Mouse (Mus musculus) regulatory T cell (primary cell): ENCODE results near the gene Dpf3.

ENCODE experiments used
- in situ Hi-C: fragments of 300-600 bp; cut with MboI, MseI; formaldehyde crosslinking; loops from one replicate; pipeline ENCODE4 v1.15.1; 2025; ENCODE audit warnings: high pct_unique_total_duplicates

Dpf3 gene

DNA sequence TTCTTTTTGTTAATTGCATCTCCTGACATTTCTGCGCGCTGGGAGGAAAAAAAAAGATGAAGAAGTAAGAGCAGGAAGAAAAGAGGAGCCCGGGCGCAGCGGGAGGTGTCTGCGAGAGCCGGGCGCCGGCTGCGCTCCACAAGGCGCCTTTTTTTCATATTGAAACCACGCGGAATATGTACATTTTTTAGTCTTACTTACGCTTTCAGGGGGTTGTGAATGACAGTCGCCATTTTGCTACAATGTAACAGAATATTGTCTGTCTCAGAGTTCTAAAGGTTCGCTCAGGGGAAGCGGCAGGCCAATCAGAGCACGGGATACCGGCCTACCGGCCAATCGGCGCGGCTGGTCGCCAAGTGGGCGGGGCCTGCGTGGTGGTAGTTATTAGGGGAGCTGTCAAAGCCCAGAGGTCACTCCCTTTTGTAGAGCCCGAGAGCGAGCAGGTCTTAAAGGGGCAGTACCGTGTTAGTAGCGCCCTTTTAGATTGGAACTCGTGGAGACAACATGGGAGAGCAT, at the start of gene Dpf3:
Gene Dpf3, minus strand, starts transcription at position 241 of the 516 bp plus-strand sequence.
- in situ Hi-C loops = no loop called here

DNA sequence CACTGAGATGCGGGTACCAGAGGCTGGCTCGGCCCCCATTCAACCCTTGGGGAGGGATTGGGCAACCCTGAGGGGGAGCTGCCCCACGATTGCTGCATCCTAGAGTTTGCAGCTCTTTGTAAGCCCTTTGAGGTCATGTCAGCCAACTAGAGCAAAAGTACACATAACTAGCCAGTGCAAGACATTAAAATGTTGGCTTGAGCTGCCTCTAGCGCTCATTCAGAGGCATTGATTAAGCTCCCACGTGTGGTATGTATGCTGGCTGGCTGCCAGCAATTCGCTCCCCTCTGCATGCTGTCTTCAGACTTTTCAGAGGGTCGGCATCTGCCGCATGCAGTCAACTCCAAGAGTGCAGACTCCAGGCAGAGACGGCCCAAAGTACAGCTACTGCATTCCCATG, 48.5 kb upstream of the Dpf3 start:
- in situ Hi-C loops = no loop called here

DNA sequence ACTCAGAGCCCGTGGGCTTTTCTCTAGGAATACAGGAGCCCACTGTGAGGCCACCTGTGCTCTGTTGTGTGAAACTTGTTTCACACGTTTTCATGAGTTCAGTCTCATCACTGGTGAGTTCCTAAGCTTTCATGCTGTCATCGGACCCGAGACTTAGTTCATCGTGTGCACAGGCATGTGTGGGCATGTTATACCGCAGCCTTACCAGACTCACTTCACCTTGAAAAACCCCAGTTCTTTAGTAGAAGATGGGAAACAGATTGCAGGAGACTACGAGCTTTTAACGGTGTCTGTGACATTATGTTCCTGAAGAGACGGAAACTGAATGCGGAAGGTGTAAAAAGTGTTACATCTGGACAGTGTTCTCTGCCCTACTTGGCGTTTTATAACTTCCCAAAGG, 47.9 kb upstream of the Dpf3 start:
- in situ Hi-C loops = no loop called here

DNA sequence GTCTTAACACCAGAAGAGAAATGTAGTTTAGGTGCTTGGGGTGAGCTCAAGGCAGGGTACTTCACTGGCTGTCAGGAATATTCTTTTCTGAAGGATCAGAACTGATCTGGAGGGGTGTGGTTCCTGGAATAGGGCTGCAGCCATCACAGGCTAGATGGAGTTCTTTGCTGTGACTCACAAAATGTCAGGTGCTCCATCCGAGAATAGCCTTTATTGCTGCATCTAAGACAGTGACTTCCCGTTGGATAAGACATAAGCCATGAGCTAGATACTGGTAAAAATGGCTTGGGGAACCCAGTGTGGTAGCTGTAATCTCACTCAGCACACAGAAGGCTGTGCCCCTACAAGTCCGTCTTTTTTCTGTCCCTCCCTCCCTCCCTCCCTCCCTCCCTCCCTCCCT, 46.7 kb upstream of the Dpf3 start:
- in situ Hi-C loops = no loop called here

DNA sequence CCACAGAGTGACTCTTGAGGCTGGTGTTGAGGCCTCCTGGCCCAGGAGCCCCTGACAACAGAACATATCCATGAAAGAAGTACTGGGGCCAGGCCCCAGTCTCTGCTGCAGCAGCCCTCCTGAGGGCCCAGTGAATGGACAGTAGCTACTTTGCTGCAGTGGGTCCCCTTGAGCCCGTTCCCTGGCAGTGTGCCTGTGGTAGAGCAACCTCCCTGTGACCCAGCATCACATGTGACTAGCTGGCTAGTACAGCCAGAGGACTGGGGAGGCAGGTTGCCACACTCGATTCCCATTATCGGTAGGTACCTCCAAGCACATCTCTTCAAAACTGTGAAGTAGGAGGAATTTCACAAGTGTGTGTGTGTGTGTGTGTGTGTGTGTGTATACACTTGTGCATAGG, 45.5 kb upstream of the Dpf3 start:
- in situ Hi-C loops = no loop called here

DNA sequence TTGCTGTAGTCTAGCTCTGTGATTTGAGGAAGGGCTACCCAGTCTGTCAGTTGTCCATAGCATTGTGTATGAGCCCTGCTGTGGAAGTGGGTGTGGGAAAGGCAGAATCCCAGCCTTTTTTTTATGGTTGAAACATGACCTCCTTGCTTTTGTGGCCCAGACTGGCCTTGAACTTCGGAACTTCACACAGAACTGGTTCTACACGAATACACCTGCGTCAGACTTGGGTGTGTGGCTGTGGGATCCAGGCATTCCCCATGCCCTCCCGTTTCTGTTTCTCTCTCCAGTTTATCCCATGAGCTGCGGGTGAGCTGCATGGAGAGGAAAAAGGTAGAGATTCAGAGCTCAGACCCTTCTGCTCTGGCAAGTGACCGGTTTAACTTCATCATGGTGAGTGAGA, 44.5 kb upstream of the Dpf3 start:
- in situ Hi-C loops = no loop called here

DNA sequence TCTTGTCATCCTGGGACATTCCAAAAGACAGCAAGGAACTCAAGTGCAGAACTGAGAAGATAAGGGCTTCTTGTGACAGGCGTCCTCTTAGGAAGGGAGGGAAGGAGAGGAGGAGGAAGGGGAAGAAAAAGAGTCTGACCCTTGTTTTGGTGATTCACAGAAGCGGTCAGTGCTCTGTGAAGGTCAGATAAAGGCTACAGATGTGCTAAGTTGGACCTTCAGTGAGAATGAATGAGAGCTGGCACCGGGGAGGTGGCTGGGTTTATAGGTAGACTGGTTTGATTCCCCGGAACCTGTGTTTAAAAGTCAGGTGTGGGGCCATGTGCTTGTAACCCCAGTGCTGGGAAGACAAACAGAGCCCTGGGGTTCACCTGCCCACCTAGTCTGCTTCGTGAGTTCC, 41.1 kb upstream of the Dpf3 start:
- in situ Hi-C loops = no loop called here

DNA sequence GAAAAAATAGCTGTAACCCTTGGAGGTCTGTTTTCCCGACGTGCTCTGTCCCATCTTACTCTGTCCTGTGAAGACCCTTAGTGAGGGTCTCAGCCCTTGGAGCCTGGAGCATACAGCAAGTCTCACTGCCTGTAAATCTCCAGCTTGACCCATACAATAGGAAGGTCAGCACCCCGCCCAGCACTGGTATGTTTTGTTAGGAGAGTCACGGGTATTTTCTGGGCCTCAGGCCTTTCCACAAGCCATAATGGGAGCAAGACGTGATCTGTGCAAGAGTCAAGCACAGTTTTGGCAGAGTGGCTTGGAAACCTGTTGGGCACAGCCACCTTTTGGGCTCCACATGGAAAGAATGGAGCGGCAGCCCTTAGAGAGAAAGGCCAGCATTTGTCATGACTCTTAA, 40.3 kb upstream of the Dpf3 start:
- in situ Hi-C loops = no loop called here

DNA sequence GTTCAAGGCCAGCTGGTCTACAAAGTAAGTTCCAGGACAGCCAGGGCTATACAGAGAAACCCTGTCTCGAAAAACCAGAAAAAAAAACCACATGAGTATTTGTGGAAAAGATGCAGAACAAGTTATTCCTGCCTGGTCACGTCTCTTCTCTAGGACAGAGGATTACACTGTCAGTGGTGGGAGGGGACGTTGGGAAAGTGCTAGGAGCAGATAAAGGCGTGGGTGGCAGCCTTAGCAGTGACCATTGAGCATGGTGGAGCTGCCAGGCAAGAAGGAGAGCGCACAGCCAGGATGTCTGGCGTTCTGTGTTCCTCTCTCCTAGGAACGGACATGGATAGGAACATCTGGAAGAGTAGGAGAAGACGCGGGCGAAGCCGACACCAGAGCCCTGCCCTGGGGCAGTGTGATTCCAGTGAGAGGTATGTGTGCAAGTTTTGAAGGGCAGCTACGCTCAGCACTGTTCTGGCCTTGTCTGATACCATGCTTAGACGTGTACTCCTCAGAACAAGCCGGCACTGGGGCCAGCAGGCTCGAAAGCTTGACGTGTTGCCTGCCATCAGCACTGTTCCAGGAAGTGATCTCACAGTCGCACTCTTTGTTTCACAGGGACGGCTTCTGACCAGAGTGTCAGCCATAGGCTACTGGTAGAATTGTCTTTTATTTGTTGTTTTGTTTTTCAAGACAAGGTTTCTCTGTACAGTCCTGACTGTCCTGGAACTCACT, 38.5 kb upstream of the Dpf3 start:
- in situ Hi-C loops = no loop called here

DNA sequence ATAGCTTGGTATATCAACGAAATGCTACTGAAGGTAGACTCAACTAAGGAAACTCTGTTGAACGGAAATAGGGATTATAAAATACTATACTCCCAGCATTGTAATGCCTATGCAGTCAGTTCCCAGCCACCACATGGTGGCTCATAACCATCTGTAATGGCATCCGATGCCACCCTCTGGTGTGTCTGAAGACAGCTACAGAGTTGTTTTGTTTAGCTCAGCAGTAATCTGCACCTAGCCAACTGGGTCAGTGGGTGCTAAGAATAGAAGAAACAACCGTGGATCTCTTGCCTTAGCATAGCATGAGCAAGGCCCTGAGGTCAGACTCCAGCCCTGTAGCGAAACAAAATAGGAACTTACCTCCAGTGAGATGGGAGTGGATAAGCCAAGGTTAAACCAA, 36.8 kb upstream of the Dpf3 start:
- in situ Hi-C loops = no loop called here

DNA sequence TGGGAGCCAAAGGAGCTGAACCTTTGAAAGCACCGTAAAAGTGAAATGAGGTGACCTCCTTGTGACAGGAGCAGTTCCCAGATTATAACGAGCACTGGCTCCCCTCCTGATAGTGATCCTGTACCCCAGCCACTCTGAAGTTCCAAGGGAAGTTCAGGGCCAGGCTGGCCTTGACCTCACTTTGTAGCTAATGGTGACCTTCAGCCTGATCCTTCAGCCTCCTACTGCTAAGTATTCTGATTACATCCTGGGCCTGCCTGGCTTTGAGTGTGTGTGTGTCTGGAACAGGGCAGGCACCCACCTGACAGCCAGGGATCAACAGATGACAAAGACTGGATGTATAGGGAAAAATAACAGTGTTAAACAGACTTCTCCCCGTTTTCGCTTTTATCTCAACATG, 36.4 kb upstream of the Dpf3 start:
- in situ Hi-C loops = no loop called here

DNA sequence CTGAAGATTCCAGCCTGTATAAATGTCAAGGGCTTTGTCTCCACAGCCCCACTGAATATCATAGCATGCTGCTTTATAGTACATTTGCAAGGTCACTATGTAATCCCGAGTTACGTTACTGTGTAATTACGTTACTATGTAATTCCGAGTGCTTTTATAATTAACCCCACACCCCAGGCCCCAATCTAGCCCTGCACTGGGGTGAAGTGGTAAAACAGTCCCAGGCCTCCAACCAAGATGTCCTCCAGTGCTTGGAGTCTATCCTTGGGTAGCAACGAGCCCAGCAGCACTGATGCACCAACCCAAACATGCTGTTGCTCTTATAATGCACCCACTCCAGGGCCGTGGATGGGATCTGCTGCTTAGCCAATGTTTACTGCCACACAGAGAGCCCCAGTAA, 35.5 kb upstream of the Dpf3 start:
- in situ Hi-C loops = no loop called here

DNA sequence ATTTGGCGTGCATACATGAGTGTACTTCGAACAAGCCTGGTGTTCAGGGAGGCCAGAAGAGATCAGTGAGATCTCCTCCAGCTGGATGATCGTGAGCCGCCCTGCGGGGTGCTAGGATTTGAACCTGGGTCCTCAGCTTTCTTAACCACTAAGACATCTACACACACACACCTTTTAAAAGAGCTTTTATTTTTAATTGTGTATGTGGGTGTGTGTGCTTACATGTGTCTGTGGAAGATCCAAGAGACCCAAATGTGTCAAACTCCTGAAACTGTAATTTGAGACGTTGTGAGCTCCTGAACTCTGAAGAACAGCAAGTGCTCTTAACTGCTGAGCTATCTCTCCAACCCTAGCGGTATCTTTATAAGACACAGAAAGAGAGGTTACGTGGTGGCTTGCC, 33.6 kb upstream of the Dpf3 start:
- in situ Hi-C loops = no loop called here

DNA sequence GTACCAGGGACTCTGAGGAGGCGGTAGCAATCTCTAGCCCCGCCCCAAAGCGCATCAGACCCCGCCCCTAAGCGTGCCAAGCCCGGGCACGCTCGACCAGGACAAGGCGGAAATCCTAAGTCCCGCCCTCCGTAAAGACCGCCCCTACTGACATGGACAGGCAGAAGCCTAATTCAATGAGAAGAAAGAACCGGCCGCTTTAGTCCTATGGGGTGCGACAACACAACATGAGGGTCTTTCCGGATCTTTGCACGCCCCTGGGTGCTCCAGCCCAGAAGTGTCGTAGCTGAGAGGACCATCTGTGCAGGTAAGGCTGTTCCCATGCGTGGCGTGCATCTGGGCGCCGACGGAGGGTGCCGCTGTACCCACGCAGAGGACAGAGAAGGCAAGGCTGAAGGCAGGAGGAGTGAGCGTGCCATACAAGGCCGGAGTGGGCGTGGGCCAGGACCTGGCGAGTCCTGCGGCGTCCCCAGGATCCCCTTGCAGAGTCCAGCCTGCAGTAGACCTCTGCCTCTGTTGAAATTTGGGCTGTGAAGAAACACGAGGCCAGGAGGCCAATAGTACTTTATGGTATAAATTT, 32.9 kb upstream of the Dpf3 start, which contains the start of gene Dcaf4:
Gene Dcaf4, plus strand, starts transcription at position 156 of the 580 bp plus-strand sequence.
- in situ Hi-C loops = no loop called here

DNA sequence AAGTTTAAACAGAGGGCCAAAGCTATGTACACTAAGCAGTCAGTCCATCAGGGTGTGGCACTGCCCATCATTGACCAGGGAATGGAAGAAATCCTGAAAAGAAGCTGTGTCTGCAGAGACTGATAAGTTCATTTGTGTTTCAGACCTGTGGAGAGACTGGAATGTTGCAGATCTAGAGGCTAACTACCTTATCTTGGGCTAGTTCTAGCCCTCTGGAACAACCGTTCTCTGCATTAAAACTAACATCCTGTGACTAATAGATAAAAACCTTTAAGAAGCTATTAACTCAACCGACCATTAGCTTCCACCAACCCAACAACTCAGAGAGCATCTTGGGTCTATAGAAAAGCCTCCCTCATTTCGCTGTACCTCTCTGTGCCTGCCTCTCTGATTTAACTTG, 30.1 kb upstream of the Dpf3 start:
- in situ Hi-C loops = no loop called here

DNA sequence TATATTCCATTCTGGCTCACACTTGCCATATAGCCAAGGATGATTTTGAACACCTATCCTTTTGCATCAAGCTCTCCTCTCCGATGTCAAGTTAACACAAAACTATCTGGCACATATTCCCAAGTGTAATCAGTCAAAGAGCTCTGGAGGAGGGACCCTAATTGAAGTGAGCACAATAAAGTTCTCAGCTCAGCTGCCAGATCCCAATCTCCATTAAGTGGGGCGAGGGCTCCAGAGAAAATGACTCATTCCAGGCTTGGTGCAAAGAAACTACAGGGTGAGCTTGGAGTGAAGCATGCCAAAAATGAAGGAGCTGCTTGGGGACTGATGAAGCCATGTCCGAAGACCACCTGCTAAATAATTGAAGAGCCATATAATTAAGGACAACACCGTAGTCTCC, 26.7 kb upstream of the Dpf3 start:
- in situ Hi-C loops = no loop called here

DNA sequence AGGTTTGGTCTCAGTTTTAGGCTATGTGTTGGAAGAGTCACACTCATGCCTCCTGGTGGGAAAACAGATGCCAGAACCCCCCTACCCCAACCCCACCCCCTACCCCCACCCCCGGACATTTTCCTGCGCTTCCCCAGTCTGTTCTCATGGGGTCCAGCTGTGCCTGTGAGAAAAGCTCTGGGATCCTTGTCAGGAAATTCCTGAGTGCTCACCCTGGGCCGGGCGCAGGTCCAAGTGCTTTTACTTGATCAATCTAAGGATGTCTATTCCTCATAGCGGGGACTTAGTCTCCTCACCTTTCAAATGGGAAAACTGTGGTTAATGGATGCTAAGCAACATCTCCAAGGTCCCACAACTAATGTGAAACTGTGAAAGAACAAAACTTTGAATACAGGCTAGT, 25.7 kb upstream of the Dpf3 start:
- in situ Hi-C loops = no loop called here

DNA sequence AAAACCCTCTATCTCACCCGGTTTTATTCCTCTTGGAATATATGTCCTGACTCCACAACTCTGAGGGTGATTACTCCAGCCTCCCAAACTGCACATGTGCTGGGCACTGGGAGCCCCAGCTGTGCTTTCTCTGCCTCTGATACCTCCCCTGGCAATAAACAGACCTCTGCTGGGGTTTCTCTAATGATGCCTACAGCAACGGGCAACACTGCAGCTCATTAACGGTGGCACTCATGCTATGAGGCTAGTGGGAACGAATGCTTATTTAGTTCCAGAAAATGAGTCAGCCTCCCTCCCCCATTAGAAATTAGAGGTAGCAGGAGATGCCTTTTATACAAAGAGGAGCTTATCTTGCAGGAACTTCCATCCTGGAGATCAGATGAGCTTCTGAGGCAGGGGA, 25.3 kb upstream of the Dpf3 start:
- in situ Hi-C loops = no loop called here

DNA sequence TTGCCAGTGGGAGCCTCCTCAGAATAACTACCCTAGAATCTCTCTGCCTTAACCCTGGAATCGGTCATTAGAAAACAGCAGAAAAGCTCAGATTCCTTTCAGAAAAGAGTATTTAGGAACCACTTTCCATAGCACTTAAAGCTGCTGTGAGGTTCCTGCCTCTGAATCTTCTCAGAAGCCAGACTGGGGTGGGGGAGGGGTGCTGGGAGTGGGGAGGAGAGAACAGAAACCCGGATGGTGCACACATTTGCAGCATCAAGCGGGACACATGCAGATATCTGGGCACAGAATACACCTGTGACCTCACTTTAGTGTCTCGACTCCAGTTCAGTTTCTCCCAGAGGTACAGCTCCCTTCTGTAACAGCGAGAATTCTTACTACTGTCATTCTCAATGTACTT, 23.1 kb upstream of the Dpf3 start:
- in situ Hi-C loops = no loop called here

DNA sequence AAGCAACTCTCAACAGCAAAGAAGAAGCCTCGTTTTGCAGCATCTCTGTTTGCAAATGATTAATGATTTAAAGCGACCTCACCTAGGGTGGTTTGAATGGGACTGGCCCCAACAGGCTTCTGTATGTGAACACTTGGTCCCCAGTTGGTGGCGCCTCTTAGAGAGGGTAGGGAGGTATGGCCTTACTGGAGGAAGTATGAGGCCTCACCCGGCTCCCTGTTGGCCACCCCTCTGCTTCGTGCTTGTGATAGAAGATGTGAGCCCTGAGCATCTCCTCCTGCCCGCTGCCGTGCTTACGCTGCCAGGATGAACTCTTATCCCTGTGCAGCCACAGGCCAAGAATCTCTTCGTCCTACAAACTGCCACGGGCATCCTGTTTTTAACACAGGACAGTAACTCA, 19.0 kb upstream of the Dpf3 start:
- in situ Hi-C loops = no loop called here

DNA sequence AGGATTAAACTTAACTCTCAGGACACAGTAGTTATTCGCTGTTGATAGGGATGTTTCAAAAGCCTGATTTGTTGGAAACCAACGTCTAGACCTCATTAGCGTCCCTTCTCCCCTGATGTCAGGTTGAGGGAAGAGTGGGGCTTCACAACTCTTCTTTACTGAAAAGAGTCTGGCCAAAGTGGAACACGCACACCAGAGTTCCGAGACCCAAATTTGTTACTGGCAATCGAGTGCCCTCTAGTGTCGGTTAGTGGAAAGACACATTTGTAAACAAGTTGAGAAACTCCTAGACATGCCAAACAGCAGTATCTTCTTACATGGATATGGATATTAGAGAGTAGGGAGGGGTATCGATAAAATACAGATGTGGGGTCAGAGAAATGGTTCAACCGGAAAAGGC, 14.7 kb upstream of the Dpf3 start:
- in situ Hi-C loops = no loop called here

DNA sequence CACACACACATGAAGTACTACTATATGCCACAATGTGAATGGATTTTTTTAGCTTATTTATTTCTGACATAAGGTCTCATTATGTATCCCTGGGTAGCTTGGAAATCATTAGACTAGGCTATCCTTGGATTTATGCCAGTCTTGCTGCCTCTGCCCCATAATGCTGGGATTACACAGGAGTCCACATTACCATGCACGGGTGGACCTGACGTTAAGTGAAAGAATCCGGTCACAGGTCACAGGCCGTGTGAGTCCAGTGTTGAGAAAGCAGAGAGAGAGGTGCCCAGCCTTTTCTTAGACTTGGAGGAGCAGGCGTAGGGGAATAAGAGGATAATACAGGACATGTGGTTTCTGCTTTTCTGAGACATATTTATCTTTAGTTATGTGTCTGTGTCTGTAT, 11.7 kb upstream of the Dpf3 start:
- in situ Hi-C loops = no loop called here

DNA sequence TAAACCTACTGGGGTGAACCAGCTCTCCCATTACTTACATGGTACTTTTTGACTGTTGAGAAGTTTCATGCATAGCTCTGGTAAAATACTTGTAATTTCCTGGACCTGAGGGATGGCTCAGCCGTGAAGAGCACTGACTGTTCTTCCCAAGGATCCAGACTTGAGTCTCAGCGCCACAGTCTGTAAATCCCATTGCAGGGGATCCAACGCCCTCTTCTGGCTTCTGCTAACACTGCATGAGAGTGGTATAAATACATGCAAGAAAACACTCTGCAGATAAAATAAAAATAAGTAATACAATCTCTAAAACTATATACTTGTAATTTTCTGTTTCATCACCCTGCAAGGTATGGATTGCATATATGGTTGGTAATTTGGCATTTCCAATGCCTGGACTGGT, 10.4 kb upstream of the Dpf3 start:
- in situ Hi-C loops = no loop called here

DNA sequence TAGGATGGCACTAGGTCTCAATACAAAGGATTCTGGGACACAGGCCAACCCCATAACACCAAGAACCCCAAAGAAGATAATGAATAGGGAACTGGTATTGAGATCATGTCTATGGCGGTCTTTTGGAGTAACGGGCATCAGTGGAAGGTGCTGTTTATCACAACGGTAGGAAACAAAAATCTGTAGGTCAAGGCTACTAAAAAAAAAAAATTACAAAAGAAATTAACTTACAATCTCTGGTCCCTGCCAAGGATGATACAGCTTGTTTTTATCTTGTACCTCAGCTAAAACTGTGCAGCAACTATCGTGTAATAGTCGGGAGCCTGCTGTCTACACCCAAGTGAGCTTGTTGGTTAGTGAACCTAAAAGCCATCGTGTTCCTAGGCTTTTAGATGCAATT, 9.2 kb upstream of the Dpf3 start:
- in situ Hi-C loops = no loop called here
